In genomic region chr13:29156703-29157102, GRCm38 (mm10) we compare ENCODE assay signal across 15 mouse cellular contexts.
DNase-seq lines count a peak whose midpoint lies in the region; ATAC-seq and TF ChIP-seq lines count a peak whose summit lies in the region.
"Had no signal": no experiment of that assay in that cellular context is flagged by ENCODE, and none has a peak within 500 bp of the region (broad histone marks: within the 10 kb centered on the region; RNA-seq: fewer than 3 reads in every experiment).

No protein-coding gene starts in this region.

- no peak overlapping the region for H3K27ac ChIP-seq in layer of hippocampus, adult 2 months
- H3K27ac ChIP-seq in lung, postnatal 0 days (ENCODE audit: low read length): no peak overlapping the region
- H3K27ac ChIP-seq: embryonic facial prominence, embryonic 15.5 days; kidney, embryonic 15.5 days; liver, embryonic 12.5 days; midbrain, embryonic 12.5 days had no signal

- no peak overlapping the region for H3K4me3 ChIP-seq in layer of hippocampus, adult 2 months
- no peak overlapping the region for H3K4me3 ChIP-seq in lung, postnatal 0 days (ENCODE audit: low read depth, low read length)
- H3K4me3 ChIP-seq: embryonic facial prominence, embryonic 15.5 days; kidney, embryonic 15.5 days; liver, embryonic 12.5 days; midbrain, embryonic 12.5 days had no signal

- H3K4me2 ChIP-seq in lung, postnatal 0 days (replicated peaks; ENCODE audit: low read depth, low read length): no peak overlapping the region
- H3K4me2 ChIP-seq: embryonic facial prominence, embryonic 15.5 days; kidney, embryonic 15.5 days; liver, embryonic 12.5 days; midbrain, embryonic 12.5 days had no signal

- WGBS in lung, postnatal 0 days: 26% methylated on average over 4 of the region's 4 CpGs

- no peak for TF ChIP-seq EP300 in lung, postnatal 0 days (IDR thresholded peaks at IDR 0.05)

- peak; percentile 19 for DNase-seq in adrenal gland, adult 2 months
- no peak for DNase-seq in adrenal gland, adult 18-20 months (ENCODE audit: low spot score in 2 of 2)
- no peak for DNase-seq in layer of hippocampus, adult 2 months (ENCODE audit: low spot score in 2 of 2)
- no peak for DNase-seq in layer of hippocampus, adult 9-11 months
- no peak for DNase-seq in lung, postnatal 0 days (ENCODE audit: low spot score)
- DNase-seq in thymus, postnatal 14 days: peak; percentile 76
- no peak for DNase-seq in gastrocnemius, adult 8-10 months (ENCODE audit: low spot score in 2 of 2)
- DNase-seq in B cell, adult 2 months: no peak
- DNase-seq: cerebellum, adult 11 months; gastrocnemius, postnatal 25 days; heart, postnatal 14 days had no signal

- H3K36me3 ChIP-seq in lung, postnatal 0 days (ENCODE audit: insufficient read depth, low read length): no peaks in the 10 kb centered on the region
- H3K36me3 ChIP-seq: embryonic facial prominence, embryonic 15.5 days; kidney, embryonic 15.5 days; liver, embryonic 12.5 days; midbrain, embryonic 12.5 days had no signal

- peak; percentile 65 for TF ChIP-seq CTCF in layer of hippocampus, adult 2 months (conservative IDR thresholded peaks at IDR 0.05)
- TF ChIP-seq CTCF in lung, postnatal 0 days (IDR thresholded peaks at IDR 0.05): peak; percentile 41; the same call in 1 of the 2 replicates

- H3K9me3 ChIP-seq in lung, postnatal 0 days (ENCODE audit: low read length): no peaks in the 10 kb centered on the region
- H3K9me3 ChIP-seq: embryonic facial prominence, embryonic 15.5 days; kidney, embryonic 15.5 days; liver, embryonic 12.5 days; midbrain, embryonic 12.5 days had no signal

- H3K4me1 ChIP-seq in lung, postnatal 0 days (ENCODE audit: insufficient read depth, low read depth, low read length): no peaks in the 10 kb centered on the region
- H3K4me1 ChIP-seq: embryonic facial prominence, embryonic 15.5 days; kidney, embryonic 15.5 days; liver, embryonic 12.5 days had no signal

- no peak for ATAC-seq in lung, postnatal 0 days
- ATAC-seq: liver, embryonic 12.5 days had no signal

- H3K27me3 ChIP-seq in lung, postnatal 0 days (replicated peaks; ENCODE audit: insufficient read depth, low read length): no peaks in the 10 kb centered on the region
- H3K27me3 ChIP-seq: embryonic facial prominence, embryonic 15.5 days; kidney, embryonic 15.5 days; liver, embryonic 12.5 days; midbrain, embryonic 12.5 days had no signal

- no peak overlapping the region for H3K9ac ChIP-seq in lung, postnatal 0 days (replicated peaks; ENCODE audit: low read depth)
- H3K9ac ChIP-seq: embryonic facial prominence, embryonic 15.5 days; kidney, embryonic 15.5 days; liver, embryonic 12.5 days; midbrain, embryonic 12.5 days had no signal

Comparison
In these comparisons a context has a peak if more than half of its experiments do, and no peak if none do; other contexts are left out.
1. DNase-seq: peak in adrenal gland, adult 2 months (single experiment) and thymus, postnatal 14 days (single experiment); none in adrenal gland, adult 18-20 months (0 of 2), layer of hippocampus, adult 2 months (0 of 2), layer of hippocampus, adult 9-11 months (single experiment), lung, postnatal 0 days (single experiment), gastrocnemius, adult 8-10 months (0 of 2) and B cell, adult 2 months (0 of 2).